Mouse (Mus musculus): ENCODE data around the gene Gm42417. TPM values are rescaled to one million over a fixed set of nuclear protein-coding genes. Genes with fewer than 3 reads are reported as not detected.
A peak's percentile ranks its signal among the peaks of the same experiment; 100 is the strongest.

The Gm42417 gene
- total RNA-seq (2021): under 1 TPM in 1 of 2 experiments, not detected in 1; 0.49 TPM
- long read RNA-seq, experiment 1, partial matches to known transcripts: 2 of 2 reads
- long read RNA-seq, experiment 1, other reads (novel, unspliced or antisense): 0 of 2 reads
- long read RNA-seq, experiment 2, partial matches to known transcripts: 0 of 1 reads
- long read RNA-seq, experiment 2, other reads (novel, unspliced or antisense): 1 of 1 reads

GRCm38 (mm10) chr1:36539186-36539585 is at the start of gene Gm42417:
Gm42417 (minus strand) TSS chr1:36539429.
- DNase-seq: peak; percentile 94

- no peak for DNase-seq
These were observed 48.6 kb upstream of the Gm42417 start for GRCm38 (mm10) chr1:36587860-36588259.

GRCm38 (mm10) chr1:36586288-36586687 is 47.1 kb upstream of the Gm42417 start:
- DNase-seq: no peak

- peak in 1 of 2 experiments; percentile 37 for DNase-seq
These were observed 44.3 kb upstream of the Gm42417 start for GRCm38 (mm10) chr1:36583408-36584116.

GRCm38 (mm10) chr1:36582211-36582610 is 43.0 kb upstream of the Gm42417 start:
- DNase-seq: no peak

- no peak for DNase-seq
These were observed 42.0 kb upstream of the Gm42417 start for GRCm38 (mm10) chr1:36581260-36581659.

- DNase-seq: peak; percentile 51 to 77
These were observed 41.4 kb upstream of the Gm42417 start for GRCm38 (mm10) chr1:36580384-36581207.

GRCm38 (mm10) chr1:36579974-36580383 is 40.8 kb upstream of the Gm42417 start:
- DNase-seq: no peak

- no peak for DNase-seq
These were observed 37.9 kb upstream of the Gm42417 start for GRCm38 (mm10) chr1:36576991-36577675.

GRCm38 (mm10) chr1:36575347-36575746 is 36.1 kb upstream of the Gm42417 start:
- no peak for DNase-seq

- DNase-seq: no peak
These were observed 35.1 kb upstream of the Gm42417 start for GRCm38 (mm10) chr1:36574196-36574955.

- DNase-seq: no peak
These were observed 34.3 kb upstream of the Gm42417 start for GRCm38 (mm10) chr1:36573524-36573923.

- DNase-seq: no peak
These were observed 33.5 kb upstream of the Gm42417 start for GRCm38 (mm10) chr1:36572709-36573108.

- DNase-seq: no peak
These were observed 33.0 kb upstream of the Gm42417 start for GRCm38 (mm10) chr1:36572140-36572700.

GRCm38 (mm10) chr1:36571627-36572026 is 32.4 kb upstream of the Gm42417 start:
- DNase-seq: peak; percentile 82 to 85

GRCm38 (mm10) chr1:36570320-36570719 is 31.1 kb upstream of the Gm42417 start:
- no peak for DNase-seq

GRCm38 (mm10) chr1:36569694-36570276 is 30.6 kb upstream of the Gm42417 start:
- peak in 1 of 2 experiments; percentile 57 for DNase-seq

- peak in 1 of 2 experiments; percentile 57 for DNase-seq
These were observed 29.5 kb upstream of the Gm42417 start for GRCm38 (mm10) chr1:36568776-36569175.

- no peak for DNase-seq
These were observed 28.8 kb upstream of the Gm42417 start for GRCm38 (mm10) chr1:36567818-36568603.

- no peak for DNase-seq
These were observed 27.2 kb upstream of the Gm42417 start for GRCm38 (mm10) chr1:36566425-36566824.

Measured in adrenal gland, postnatal 36 days (tissue).